Mouse (Mus musculus): ENCODE measurements around the gene Bsx. TPM values are rescaled to one million over a fixed set of nuclear protein-coding genes. Genes with fewer than 3 reads are reported as not detected.

The Bsx gene
- polyA plus RNA-seq, 1 experiment: not detected

- no peak for DNase-seq
- 2% methylated on average over 29 of the region's 29 CpGs for WGBS
- Histone ChIP-seq H3K4me1 (ENCODE audit: control insufficient read depth, insufficient read depth, low read length) (no peaks in the 10 kb centered on the region), H3K27me3 (replicated peaks; ENCODE audit: control insufficient read depth, insufficient read depth, low read length) (peaks cover 3% of the 10 kb centered on the region), H3K27ac (ENCODE audit: insufficient read depth, low read depth, low read length) (no peak overlapping the region), H3K36me3 (ENCODE audit: control insufficient read depth, insufficient read depth, low read length) (no peaks in the 10 kb centered on the region), H3K4me3 (ENCODE audit: insufficient read depth, low read depth, low read length) (no peak overlapping the region)
- TF ChIP-seq CTCF (conservative IDR thresholded peaks at IDR 0.05; ENCODE audit: insufficient read depth, insufficient read length, low read depth, low read length) (no peak), POLR2A (IDR thresholded peaks at IDR 0.05; ENCODE audit: low read depth, low read length) (no peak)
Observed at GRCm38 (mm10) chr9:40876164-40876563, 2.2 kb downstream of the Bsx start.

- DNase-seq: no peak
- H3K27me3 ChIP-seq (replicated peaks; ENCODE audit: control insufficient read depth, insufficient read depth, low read length): peaks cover 3% of the 10 kb centered on the region
- H3K4me1 ChIP-seq (ENCODE audit: control insufficient read depth, insufficient read depth, low read length): no peaks in the 10 kb centered on the region
- 5% methylated on average over 5 of the region's 5 CpGs for WGBS
- H3K4me3 ChIP-seq (ENCODE audit: insufficient read depth, low read depth, low read length): no peak overlapping the region
- no peak for TF ChIP-seq CTCF (conservative IDR thresholded peaks at IDR 0.05; ENCODE audit: insufficient read depth, insufficient read length, low read depth, low read length)
- no peak for TF ChIP-seq POLR2A (IDR thresholded peaks at IDR 0.05; ENCODE audit: low read depth, low read length)
- H3K36me3 ChIP-seq (ENCODE audit: control insufficient read depth, insufficient read depth, low read length): no peaks in the 10 kb centered on the region
- H3K27ac ChIP-seq (ENCODE audit: insufficient read depth, low read depth, low read length): no peak overlapping the region
Observed at GRCm38 (mm10) chr9:40876693-40877092, 2.8 kb downstream of the Bsx start.

- TF ChIP-seq POLR2A (IDR thresholded peaks at IDR 0.05; ENCODE audit: low read depth, low read length): no peak
- TF ChIP-seq CTCF (conservative IDR thresholded peaks at IDR 0.05; ENCODE audit: insufficient read depth, insufficient read length, low read depth, low read length): no peak
- WGBS: 2% methylated on average over 42 of the region's 42 CpGs
- H3K4me1 ChIP-seq (ENCODE audit: control insufficient read depth, insufficient read depth, low read length): no peaks in the 10 kb centered on the region
- no peak for DNase-seq
- H3K27me3 ChIP-seq (replicated peaks; ENCODE audit: control insufficient read depth, insufficient read depth, low read length): peaks cover 3% of the 10 kb centered on the region
- H3K36me3 ChIP-seq (ENCODE audit: control insufficient read depth, insufficient read depth, low read length): no peaks in the 10 kb centered on the region
- H3K4me3 ChIP-seq (ENCODE audit: insufficient read depth, low read depth, low read length): peak overlapping the region; percentile 19; the same call in 1 of the 2 replicates
- no peak overlapping the region for H3K27ac ChIP-seq (ENCODE audit: insufficient read depth, low read depth, low read length)
Observed at GRCm38 (mm10) chr9:40877146-40877880, 3.4 kb downstream of the Bsx start.

GRCm38 (mm10) chr9:40877881-40878235 is 3.9 kb downstream of the Bsx start:
- no peak for DNase-seq
- TF ChIP-seq CTCF (conservative IDR thresholded peaks at IDR 0.05; ENCODE audit: insufficient read depth, insufficient read length, low read depth, low read length) (no peak), POLR2A (IDR thresholded peaks at IDR 0.05; ENCODE audit: low read depth, low read length) (no peak)
- WGBS: 3% methylated on average over 29 of the region's 29 CpGs
- Histone ChIP-seq H3K4me1 (ENCODE audit: control insufficient read depth, insufficient read depth, low read length) (no peaks in the 10 kb centered on the region), H3K27ac (ENCODE audit: insufficient read depth, low read depth, low read length) (no peak overlapping the region), H3K4me3 (ENCODE audit: insufficient read depth, low read depth, low read length) (no peak overlapping the region), H3K36me3 (ENCODE audit: control insufficient read depth, insufficient read depth, low read length) (no peaks in the 10 kb centered on the region), H3K27me3 (replicated peaks; ENCODE audit: control insufficient read depth, insufficient read depth, low read length) (peaks cover 3% of the 10 kb centered on the region)

GRCm38 (mm10) chr9:40878291-40878945 is 4.5 kb downstream of the Bsx start:
- no peak overlapping the region for H3K4me3 ChIP-seq (ENCODE audit: insufficient read depth, low read depth, low read length)
- 2% methylated on average over 32 of the region's 32 CpGs for WGBS
- peaks cover 2% of the 10 kb centered on the region for H3K27me3 ChIP-seq (replicated peaks; ENCODE audit: control insufficient read depth, insufficient read depth, low read length)
- H3K36me3 ChIP-seq (ENCODE audit: control insufficient read depth, insufficient read depth, low read length): no peaks in the 10 kb centered on the region
- H3K4me1 ChIP-seq (ENCODE audit: control insufficient read depth, insufficient read depth, low read length): no peaks in the 10 kb centered on the region
- TF ChIP-seq POLR2A (IDR thresholded peaks at IDR 0.05; ENCODE audit: low read depth, low read length) (no peak), CTCF (conservative IDR thresholded peaks at IDR 0.05; ENCODE audit: insufficient read depth, insufficient read length, low read depth, low read length) (no peak)
- H3K27ac ChIP-seq (ENCODE audit: insufficient read depth, low read depth, low read length): no peak overlapping the region
- no peak for DNase-seq

GRCm38 (mm10) chr9:40878998-40879397 is 5.1 kb downstream of the Bsx start:
- WGBS: 1% methylated on average over 14 of the region's 14 CpGs
- TF ChIP-seq POLR2A (IDR thresholded peaks at IDR 0.05; ENCODE audit: low read depth, low read length) (no peak), CTCF (conservative IDR thresholded peaks at IDR 0.05; ENCODE audit: insufficient read depth, insufficient read length, low read depth, low read length) (no peak)
- Histone ChIP-seq H3K36me3 (ENCODE audit: control insufficient read depth, insufficient read depth, low read length) (no peaks in the 10 kb centered on the region), H3K27me3 (replicated peaks; ENCODE audit: control insufficient read depth, insufficient read depth, low read length) (peaks cover 2% of the 10 kb centered on the region), H3K27ac (ENCODE audit: insufficient read depth, low read depth, low read length) (no peak overlapping the region), H3K4me1 (ENCODE audit: control insufficient read depth, insufficient read depth, low read length) (no peaks in the 10 kb centered on the region), H3K4me3 (ENCODE audit: insufficient read depth, low read depth, low read length) (no peak overlapping the region)
- DNase-seq: no peak

- H3K4me1 ChIP-seq (ENCODE audit: control insufficient read depth, insufficient read depth, low read length): no peaks in the 10 kb centered on the region
- peaks cover 2% of the 10 kb centered on the region; the same call in 1 of the 2 replicates for H3K27me3 ChIP-seq (replicated peaks; ENCODE audit: control insufficient read depth, insufficient read depth, low read length)
- H3K27ac ChIP-seq (ENCODE audit: insufficient read depth, low read depth, low read length): no peak overlapping the region
- DNase-seq: no peak
- no peak for TF ChIP-seq POLR2A (IDR thresholded peaks at IDR 0.05; ENCODE audit: low read depth, low read length)
- TF ChIP-seq CTCF (conservative IDR thresholded peaks at IDR 0.05; ENCODE audit: insufficient read depth, insufficient read length, low read depth, low read length): no peak
- WGBS: 26% methylated on average over 10 of the region's 10 CpGs
- H3K36me3 ChIP-seq (ENCODE audit: control insufficient read depth, insufficient read depth, low read length): no peaks in the 10 kb centered on the region
- H3K4me3 ChIP-seq (ENCODE audit: insufficient read depth, low read depth, low read length): no peak overlapping the region
Observed at GRCm38 (mm10) chr9:40885669-40886068, 11.7 kb downstream of the Bsx start.
